Mouse (Mus musculus): ENCODE results near the gene Tmem164. TPM values are rescaled to one million over a fixed set of nuclear protein-coding genes. Genes with fewer than 3 reads are reported as not detected.

Gene Tmem164
- polyA plus RNA-seq, 1 experiment from 2014 or later: 84.0 TPM

DNA sequence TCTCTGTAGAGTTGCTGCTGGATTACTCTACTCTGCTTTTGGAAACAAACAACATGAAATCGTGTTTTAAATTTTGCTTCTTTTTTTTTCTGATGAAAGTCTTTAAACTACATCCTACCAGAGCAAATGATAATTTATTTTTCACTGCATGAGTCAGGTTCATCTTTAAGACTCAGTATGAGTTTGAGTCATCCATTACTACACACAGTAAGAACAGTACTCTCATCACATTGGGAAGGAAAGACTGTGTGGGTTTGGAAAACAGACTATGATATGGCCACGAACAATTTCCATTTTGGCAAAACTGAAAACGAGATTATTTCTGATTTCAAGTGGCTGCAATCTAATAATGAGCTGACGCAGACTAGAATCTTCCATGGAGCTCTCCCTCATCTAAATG is 202.4 kb downstream of the Tmem164 start:
- Histone ChIP-seq H3K4me3 (no peak overlapping the region), H3K27ac (no peak overlapping the region), H3K9me3 (no peaks in the 10 kb centered on the region), H3K27me3 (peaks cover 7% of the 10 kb centered on the region; the same call in 1 of the 2 replicates), H3K4me2 (replicated peaks) (no peak overlapping the region), H3K4me1 (no peaks in the 10 kb centered on the region), H3K9ac (no peak overlapping the region), H3K36me3 (no peaks in the 10 kb centered on the region)
- WGBS: 82% methylated on average over 4 of the region's 4 CpGs
- ATAC-seq (ENCODE audit: insufficient number of reproducible peaks, insufficient read depth, low FRiP score, low TSS enrichment): no peak

- Histone ChIP-seq H3K27ac (no peak overlapping the region), H3K9ac (no peak overlapping the region), H3K4me2 (replicated peaks) (no peak overlapping the region), H3K27me3 (peaks cover 4% of the 10 kb centered on the region; the same call in 1 of the 2 replicates), H3K9me3 (no peaks in the 10 kb centered on the region), H3K4me3 (no peak overlapping the region), H3K4me1 (no peaks in the 10 kb centered on the region), H3K36me3 (no peaks in the 10 kb centered on the region)
- no peak for ATAC-seq (ENCODE audit: insufficient number of reproducible peaks, insufficient read depth, low FRiP score, low TSS enrichment)
- WGBS: 84% methylated on average over 7 of the region's 7 CpGs
Observed at GRCm38 (mm10) chrX:142885962-142886361, 204.8 kb downstream of the Tmem164 start.

MicroRNAs within 50 kb of the gene (microRNA counts, 519-probe panel; counts per million panel counts)
- microRNA mmu-miR-652: 5,217 counts per million, percentile 87 among the panel's probes with 10 or more counts

Small RNA genes lying within 50 kb of the gene (microRNA-seq; reads per million reads assigned to microRNA genes)
- gene Mir652: 15,073 reads per million, percentile 96 among the genes with 10 or more reads in this experiment

All from embryonic facial prominence, embryonic 12.5 days (tissue).